Mouse (Mus musculus): ENCODE data around the gene 1700015F17Rik.

1700015F17Rik gene

GRCm38 (mm10) chr5:5423723-5424171, 55.2 kb downstream of the 1700015F17Rik start:
- DNase-seq (ENCODE audit: low spot score in 2 of 2) = no peak

DNA sequence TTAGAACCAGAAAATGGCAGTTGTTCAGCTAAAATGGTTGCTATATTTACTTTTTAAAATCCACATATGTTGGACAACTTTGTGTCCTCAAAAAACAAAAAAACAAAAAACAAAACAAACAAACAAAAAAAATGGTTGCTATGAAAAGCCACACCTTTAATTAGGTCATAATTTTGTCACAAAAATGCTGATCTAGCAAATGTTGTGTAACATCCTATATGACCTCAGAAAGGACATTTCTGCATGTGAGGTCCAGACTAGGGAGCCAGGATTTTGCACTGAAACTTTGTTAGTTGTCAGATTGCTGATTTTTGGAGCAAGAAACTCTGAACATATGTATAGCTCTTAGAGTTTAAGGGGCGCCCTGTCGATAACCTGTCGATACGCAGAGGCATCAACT, 55.9 kb downstream of the 1700015F17Rik start:
- DNase-seq (ENCODE audit: low spot score in 2 of 2) = no peak

- DNase-seq (ENCODE audit: low spot score in 2 of 2) = peak in 1 of 2 experiments; percentile 1
These were observed 57.5 kb downstream of the 1700015F17Rik start for GRCm38 (mm10) chr5:5421439-5421838.

GRCm38 (mm10) chr5:5419992-5420455, 58.9 kb downstream of the 1700015F17Rik start, which contains the start of gene Cdk14:
Cdk14 (minus strand) TSS chr5:5420312.
- peak; percentile 80 to 83 for DNase-seq (ENCODE audit: low spot score in 2 of 2)

- DNase-seq (ENCODE audit: low spot score in 2 of 2) = no peak
These were observed 59.7 kb downstream of the 1700015F17Rik start for GRCm38 (mm10) chr5:5419253-5419652.

GRCm38 (mm10) chr5:5414835-5415234, 64.1 kb downstream of the 1700015F17Rik start:
- DNase-seq (ENCODE audit: low spot score in 2 of 2) = no peak

GRCm38 (mm10) chr5:5411886-5412285, 67.1 kb downstream of the 1700015F17Rik start:
- DNase-seq (ENCODE audit: low spot score in 2 of 2) = no peak

- DNase-seq (ENCODE audit: low spot score in 2 of 2) = no peak
These were observed 77.0 kb downstream of the 1700015F17Rik start for GRCm38 (mm10) chr5:5401986-5402385.

DNA sequence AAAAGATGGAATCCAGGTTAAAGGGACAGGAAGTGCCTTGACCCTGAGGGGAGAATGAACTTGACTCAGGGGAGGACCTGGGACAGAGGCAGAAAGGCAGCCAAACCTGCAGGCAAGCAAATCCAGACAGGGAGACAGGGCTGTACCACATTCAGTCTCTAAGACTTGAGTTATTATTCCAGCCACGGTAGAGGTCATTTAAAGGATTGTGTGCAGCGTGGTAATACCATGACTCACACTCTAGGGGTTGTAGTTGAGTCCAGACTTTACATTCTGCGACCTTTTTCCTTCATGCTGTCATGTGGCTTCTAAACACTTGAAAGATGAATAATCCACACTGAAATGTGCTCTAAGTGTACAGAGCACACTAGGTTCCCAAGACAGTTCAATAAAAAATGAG, 86.2 kb downstream of the 1700015F17Rik start:
- no peak for DNase-seq (ENCODE audit: low spot score in 2 of 2)

Data from natural killer cell, adult 2 months (primary cell).